In genomic region chrX:93286291-93286893, GRCm38 (mm10) we compare ENCODE assay signal across 8 mouse cellular contexts. TPM values are rescaled to one million over a fixed set of nuclear protein-coding genes. Genes with fewer than 3 reads are reported as not detected.
DNase-seq lines count a peak whose midpoint lies in the region; ATAC-seq lines count a peak whose summit lies in the region.

Gene Arx, plus strand, starts transcription at chrX:93286445.

- peak within 1 kb of the TSS; percentile 51 for H3K4me3 ChIP-seq in forebrain, embryonic 15.5 days
- H3K4me3 ChIP-seq in hindbrain, embryonic 15.5 days, result peak within 1 kb of the TSS; percentile 23

- peaks cover 14% of the 10 kb centered on the region; the same call in 1 of the 2 replicates for H3K4me1 ChIP-seq in forebrain, embryonic 15.5 days
- H3K4me1 ChIP-seq in hindbrain, embryonic 15.5 days (replicated peaks), result peaks cover 16% of the 10 kb centered on the region

- peak; percentile 95 for ATAC-seq in forebrain, embryonic 15.5 days (replicated peaks)
- ATAC-seq in hindbrain, embryonic 15.5 days (ENCODE audit: low FRiP score, low read depth), result peak; percentile 90
- peak; percentile 82 for ATAC-seq in megakaryocyte, adult 5-6 weeks (ENCODE audit: poor library complexity, severe bottlenecking)

- peak within 1 kb of the TSS; percentile 86 for H3K27ac ChIP-seq in forebrain, embryonic 15.5 days (replicated peaks)
- no peak within 1 kb of the TSS for H3K27ac ChIP-seq in hindbrain, embryonic 15.5 days (replicated peaks)

- peak within 1 kb of the TSS; percentile 58 for H3K4me2 ChIP-seq in forebrain, embryonic 15.5 days (replicated peaks)
- peak within 1 kb of the TSS; percentile 48 for H3K4me2 ChIP-seq in hindbrain, embryonic 15.5 days

- no peaks in the 10 kb centered on the region for H3K27me3 ChIP-seq in forebrain, embryonic 15.5 days
- H3K27me3 ChIP-seq in hindbrain, embryonic 15.5 days, result peaks cover 52% of the 10 kb centered on the region

- 14% methylated on average over 31 of the region's 31 CpGs for WGBS in forebrain, embryonic 15.5 days
- WGBS in hindbrain, embryonic 15.5 days, result 23% methylated on average over 31 of the region's 31 CpGs

- peak; percentile 80 for DNase-seq in CD4-positive, CD25-positive, alpha-beta regulatory T cell, adult 2 months (ENCODE audit: low read depth, low spot score)
- peak; percentile 65 for DNase-seq in adrenal gland, postnatal 10 days
- DNase-seq in left cerebral cortex, adult 8-10 months (ENCODE audit: low spot score in 2 of 2), result peak; percentile 40 to 58
- peak; percentile 25 for DNase-seq in skeletal muscle tissue, adult 2 months (ENCODE audit: low read depth, low spot score)
- DNase-seq in cerebellum, adult 9-11 months, result no peak

- H3K9me3 ChIP-seq in forebrain, embryonic 15.5 days, result no peaks in the 10 kb centered on the region
- no peaks in the 10 kb centered on the region for H3K9me3 ChIP-seq in hindbrain, embryonic 15.5 days

- no peaks in the 10 kb centered on the region for H3K36me3 ChIP-seq in forebrain, embryonic 15.5 days
- no peaks in the 10 kb centered on the region for H3K36me3 ChIP-seq in hindbrain, embryonic 15.5 days

- H3K9ac ChIP-seq in forebrain, embryonic 15.5 days (replicated peaks), result peak within 1 kb of the TSS; percentile 63
- no peak within 1 kb of the TSS for H3K9ac ChIP-seq in hindbrain, embryonic 15.5 days

RNA-seq across cellular contexts. Expression of gene Arx, which starts in this region (rescaled TPM):
- total RNA-seq in adrenal gland, postnatal 10 days (2021), result under 1 TPM; 0.21 to 0.24 TPM
- polyA plus RNA-seq in forebrain, embryonic 15.5 days (2015; fragmentation: Nextera tagmentation; extraction: Ambion mirVana), result 62.6 and 62.8 TPM in 2 replicates
- 0.84 and 2.9 TPM in 2 replicates for polyA plus RNA-seq in hindbrain, embryonic 15.5 days (2015; fragmentation: Nextera tagmentation; extraction: Ambion mirVana)
- 10 to 100 TPM; 18.7 to 20.3 (median 20.0) TPM for total RNA-seq in left cerebral cortex, adult 8-10 months (2022)
- total RNA-seq in megakaryocyte, adult 5-6 weeks (2015), result not detected in 2 replicates
- not detected in 2 replicates for total RNA-seq in megakaryocyte, adult 5-6 weeks (2017)

Comparison
In these comparisons a context has a peak if more than half of its experiments do, and no peak if none do; other contexts are left out.
1. RNA of gene Arx (total RNA-seq): 18.7 to 20.3 TPM in left cerebral cortex, adult 8-10 months; 0.21 to 0.24 TPM in adrenal gland, postnatal 10 days and not detected in megakaryocyte, adult 5-6 weeks; every median in the first group is over 10 times any median in the second.
2. RNA of gene Arx (polyA plus RNA-seq): 62.6 to 62.8 TPM in forebrain, embryonic 15.5 days; 0.84 to 2.9 TPM in hindbrain, embryonic 15.5 days; every median in the first group is over 10 times any median in the second.
3. Peak in DNase-seq in adrenal gland, postnatal 10 days; RNA of the gene not detected or under 1 TPM.
4. Peak in ATAC-seq in megakaryocyte, adult 5-6 weeks; RNA of the gene not detected or under 1 TPM.
5. Peak in every context shown above with its lines, with median percentiles within 50 percentile points of each other: ATAC-seq.